Mouse (Mus musculus): ENCODE data around the gene Lpar4. TPM values are rescaled to one million over a fixed set of nuclear protein-coding genes. Genes with fewer than 3 reads are reported as not detected.
A peak's percentile ranks its signal among the peaks of the same experiment; 100 is the strongest.

The Lpar4 gene
- polyA plus RNA-seq (2014; fragmentation: Nextera tagmentation; extraction: Ambion mirVana): 16.8 and 19.0 TPM in 2 replicates

GRCm38 (mm10) chrX:106920175-106920827 is at the start of gene Lpar4:
Gene Lpar4 (plus strand): TSS chrX:106920625.
- Histone ChIP-seq H3K27ac (ENCODE audit: low read depth, low read length) (peak within 1 kb of the TSS; percentile 49; the same call in 1 of the 2 replicates), H3K4me3 (ENCODE audit: low read depth, low read length) (peak within 1 kb of the TSS; percentile 35), H3K36me3 (ENCODE audit: control insufficient read depth, insufficient read depth, low read length) (no peaks in the 10 kb centered on the region), H3K9ac (ENCODE audit: low read depth, low read length) (peak within 1 kb of the TSS; percentile 38; the same call in 1 of the 2 replicates), H3K9me3 (ENCODE audit: control insufficient read depth, low read length) (no peaks in the 10 kb centered on the region), H3K4me2 (replicated peaks; ENCODE audit: low read depth, low read length) (peak within 1 kb of the TSS; percentile 28), H3K4me1 (replicated peaks; ENCODE audit: control insufficient read depth, insufficient read depth, low read length) (no peaks in the 10 kb centered on the region), H3K27me3 (ENCODE audit: control insufficient read depth, insufficient read depth, low read length) (no peaks in the 10 kb centered on the region)
- ATAC-seq (ENCODE audit: low FRiP score): peak; percentile 92
- DNase-seq (ENCODE audit: low spot score): peak; percentile 57
- WGBS: 17% methylated on average over 11 of the region's 11 CpGs

- DNase-seq (ENCODE audit: low spot score) (no peak), ATAC-seq (ENCODE audit: low FRiP score) (no peak)
- H3K27ac ChIP-seq (ENCODE audit: low read depth, low read length): no peak overlapping the region
- H3K9ac ChIP-seq (ENCODE audit: low read depth, low read length): no peak overlapping the region
- no peaks in the 10 kb centered on the region for H3K4me1 ChIP-seq (replicated peaks; ENCODE audit: control insufficient read depth, insufficient read depth, low read length)
- H3K9me3 ChIP-seq (ENCODE audit: control insufficient read depth, low read length): no peaks in the 10 kb centered on the region
- H3K4me3 ChIP-seq (ENCODE audit: low read depth, low read length): no peak overlapping the region
- no peak overlapping the region for H3K4me2 ChIP-seq (replicated peaks; ENCODE audit: low read depth, low read length)
- H3K27me3 ChIP-seq (ENCODE audit: control insufficient read depth, insufficient read depth, low read length): no peaks in the 10 kb centered on the region; the same call in 1 of the 2 replicates
- H3K36me3 ChIP-seq (ENCODE audit: control insufficient read depth, insufficient read depth, low read length): no peaks in the 10 kb centered on the region
- 84% methylated on average over 3 of the region's 3 CpGs for WGBS
Observed at GRCm38 (mm10) chrX:106871426-106871825, 49.0 kb upstream of the Lpar4 start.

DNA sequence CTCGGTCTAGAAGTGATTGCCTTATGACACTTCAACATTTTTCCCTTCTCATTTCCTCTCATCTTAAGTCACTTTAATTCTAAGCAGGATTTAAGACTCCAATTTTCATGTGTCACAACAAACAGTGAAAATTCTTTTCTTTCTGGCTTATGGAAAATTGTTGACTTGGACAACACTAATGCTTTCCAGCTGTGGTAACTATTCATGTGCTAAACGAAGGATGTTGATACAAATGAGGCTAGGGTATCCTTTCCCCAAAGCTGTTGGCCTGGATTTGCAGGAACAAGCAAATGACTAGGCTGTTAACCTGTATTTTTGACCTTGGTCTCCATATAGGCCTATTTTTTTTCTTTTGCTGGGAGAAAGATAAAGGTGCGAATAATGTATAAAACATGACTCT is 48.5 kb upstream of the Lpar4 start:
- Histone ChIP-seq H3K9ac (ENCODE audit: low read depth, low read length) (no peak overlapping the region), H3K36me3 (ENCODE audit: control insufficient read depth, insufficient read depth, low read length) (no peaks in the 10 kb centered on the region), H3K9me3 (ENCODE audit: control insufficient read depth, low read length) (no peaks in the 10 kb centered on the region), H3K4me2 (replicated peaks; ENCODE audit: low read depth, low read length) (no peak overlapping the region), H3K27ac (ENCODE audit: low read depth, low read length) (no peak overlapping the region), H3K27me3 (ENCODE audit: control insufficient read depth, insufficient read depth, low read length) (no peaks in the 10 kb centered on the region; the same call in 1 of the 2 replicates), H3K4me3 (ENCODE audit: low read depth, low read length) (no peak overlapping the region), H3K4me1 (replicated peaks; ENCODE audit: control insufficient read depth, insufficient read depth, low read length) (no peaks in the 10 kb centered on the region)
- ATAC-seq (ENCODE audit: low FRiP score): no peak
- DNase-seq (ENCODE audit: low spot score): no peak
- 48% methylated on average over 3 of the region's 3 CpGs for WGBS

DNA sequence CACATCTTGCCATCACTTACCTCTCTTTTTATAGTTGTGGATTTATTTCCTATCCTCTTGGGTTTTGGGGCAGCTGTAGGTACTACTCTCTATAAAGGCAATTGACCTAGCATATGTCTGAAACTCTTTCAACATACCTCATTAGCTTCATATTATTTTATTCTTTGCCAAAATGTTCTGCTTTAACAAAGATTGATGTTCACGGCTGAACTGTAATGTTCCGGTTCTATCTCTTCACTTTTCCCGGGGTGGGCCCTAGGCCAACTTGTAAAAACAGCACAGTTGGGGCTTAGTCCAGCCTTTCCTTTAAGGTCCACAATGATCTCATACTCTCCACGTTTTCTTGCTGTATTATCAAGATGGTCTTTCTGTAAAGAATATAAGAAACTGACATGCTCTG is 48.1 kb upstream of the Lpar4 start:
- ATAC-seq (ENCODE audit: low FRiP score): no peak
- no peak for DNase-seq (ENCODE audit: low spot score)

DNA sequence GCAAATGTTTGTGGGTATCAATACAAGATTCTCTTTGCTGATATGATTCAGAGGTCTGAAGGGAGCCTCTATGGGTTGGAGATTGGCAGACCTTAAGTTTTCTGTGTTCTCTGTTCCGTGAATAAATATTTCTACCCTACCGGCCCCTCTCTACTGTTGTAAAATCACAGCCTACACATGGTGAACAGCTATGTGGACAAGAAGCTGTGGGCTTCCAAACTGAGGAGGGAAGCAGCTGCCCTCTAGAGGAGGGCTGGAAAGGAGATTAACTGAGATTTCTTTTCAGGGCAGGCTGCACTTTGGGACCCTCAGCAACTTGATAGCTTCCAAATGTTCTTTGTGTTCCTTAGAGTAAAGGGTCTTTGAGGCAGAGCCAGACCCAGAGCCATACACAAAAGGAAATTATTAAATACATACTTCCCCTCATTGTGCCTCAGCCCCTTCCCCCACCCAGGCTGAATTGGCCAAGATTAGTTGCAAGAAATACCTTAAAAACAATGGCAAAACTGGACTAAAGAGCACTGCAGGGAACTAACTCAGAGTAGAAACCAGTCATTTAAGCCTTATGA is 22.6 kb upstream of the Lpar4 start:
- ATAC-seq (ENCODE audit: low FRiP score) (no peak), DNase-seq (ENCODE audit: low spot score) (no peak)
- H3K36me3 ChIP-seq (ENCODE audit: control insufficient read depth, insufficient read depth, low read length): no peaks in the 10 kb centered on the region
- no peaks in the 10 kb centered on the region for H3K27me3 ChIP-seq (ENCODE audit: control insufficient read depth, insufficient read depth, low read length)
- H3K27ac ChIP-seq (ENCODE audit: low read depth, low read length): no peak overlapping the region
- no peak overlapping the region for H3K4me2 ChIP-seq (replicated peaks; ENCODE audit: low read depth, low read length)
- no peaks in the 10 kb centered on the region for H3K4me1 ChIP-seq (replicated peaks; ENCODE audit: control insufficient read depth, insufficient read depth, low read length)
- no peak overlapping the region for H3K9ac ChIP-seq (ENCODE audit: low read depth, low read length)
- no peak overlapping the region for H3K4me3 ChIP-seq (ENCODE audit: low read depth, low read length)
- WGBS: 79% methylated on average over 2 of the region's 2 CpGs
- no peaks in the 10 kb centered on the region for H3K9me3 ChIP-seq (ENCODE audit: control insufficient read depth, low read length)

More for the DNA sequence above, 48.1 kb upstream of the Lpar4 start:
- Histone ChIP-seq H3K27me3 (ENCODE audit: control insufficient read depth, insufficient read depth, low read length) (no peaks in the 10 kb centered on the region; the same call in 1 of the 2 replicates), H3K27ac (ENCODE audit: low read depth, low read length) (no peak overlapping the region), H3K4me2 (replicated peaks; ENCODE audit: low read depth, low read length) (no peak overlapping the region), H3K36me3 (ENCODE audit: control insufficient read depth, insufficient read depth, low read length) (no peaks in the 10 kb centered on the region), H3K9ac (ENCODE audit: low read depth, low read length) (no peak overlapping the region), H3K4me3 (ENCODE audit: low read depth, low read length) (no peak overlapping the region), H3K4me1 (replicated peaks; ENCODE audit: control insufficient read depth, insufficient read depth, low read length) (no peaks in the 10 kb centered on the region), H3K9me3 (ENCODE audit: control insufficient read depth, low read length) (no peaks in the 10 kb centered on the region)
- WGBS: 65% methylated on average over 4 of the region's 4 CpGs

DNA sequence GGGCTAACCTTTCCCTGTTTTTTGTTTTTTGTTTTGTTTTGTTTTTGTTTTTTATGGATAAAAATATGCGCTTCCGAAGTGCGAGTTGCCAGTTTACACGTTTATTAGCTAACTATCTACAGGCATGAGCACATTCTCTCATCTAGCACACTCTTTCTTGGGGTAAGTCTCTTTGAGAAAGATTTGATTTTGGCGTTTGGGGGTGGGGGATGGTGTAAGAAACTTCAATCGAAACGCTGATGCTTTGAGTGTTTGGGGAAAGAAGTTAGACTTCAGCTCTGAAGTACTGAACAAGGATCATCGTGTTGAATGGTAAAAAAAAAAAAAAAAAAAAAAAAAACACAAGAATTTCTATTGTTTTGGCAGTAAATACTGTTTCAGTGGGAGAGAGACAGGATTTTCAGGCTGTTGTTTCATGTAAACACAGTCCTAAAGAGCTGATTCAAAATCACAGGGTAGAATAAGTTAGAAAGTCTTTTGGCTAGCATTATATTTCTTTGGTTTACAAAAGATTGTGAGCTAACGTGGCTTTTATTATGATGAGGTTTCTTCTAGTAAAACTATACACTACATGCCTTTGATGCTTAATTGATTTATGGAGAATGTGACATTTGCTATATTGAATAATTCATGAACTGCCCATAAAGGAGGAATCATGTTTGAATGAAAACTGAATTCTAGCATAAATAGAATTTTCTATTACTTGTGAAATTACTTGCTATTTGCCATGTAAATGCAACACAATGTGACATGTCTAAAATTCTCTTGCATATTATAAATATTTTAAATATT is 599 bp downstream of the Lpar4 start:
- Histone ChIP-seq H3K4me3 (ENCODE audit: low read depth, low read length) (peak overlapping the region; percentile 35), H3K27ac (ENCODE audit: low read depth, low read length) (peak overlapping the region; percentile 49; the same call in 1 of the 2 replicates), H3K27me3 (ENCODE audit: control insufficient read depth, insufficient read depth, low read length) (no peaks in the 10 kb centered on the region), H3K4me1 (replicated peaks; ENCODE audit: control insufficient read depth, insufficient read depth, low read length) (no peaks in the 10 kb centered on the region), H3K9me3 (ENCODE audit: control insufficient read depth, low read length) (no peaks in the 10 kb centered on the region), H3K9ac (ENCODE audit: low read depth, low read length) (peak overlapping the region; percentile 38; the same call in 1 of the 2 replicates), H3K36me3 (ENCODE audit: control insufficient read depth, insufficient read depth, low read length) (no peaks in the 10 kb centered on the region), H3K4me2 (replicated peaks; ENCODE audit: low read depth, low read length) (peak overlapping the region; percentile 28)
- ATAC-seq (ENCODE audit: low FRiP score) (peak; percentile 49; the same call in 1 of the 2 replicates), DNase-seq (ENCODE audit: low spot score) (peak; percentile 16)
- 13% methylated on average over 9 of the region's 9 CpGs for WGBS

GRCm38 (mm10) chrX:106924572-106924971 is 4.1 kb downstream of the Lpar4 start:
- Histone ChIP-seq H3K9ac (ENCODE audit: low read depth, low read length) (no peak overlapping the region), H3K4me2 (replicated peaks; ENCODE audit: low read depth, low read length) (no peak overlapping the region), H3K4me3 (ENCODE audit: low read depth, low read length) (no peak overlapping the region), H3K4me1 (replicated peaks; ENCODE audit: control insufficient read depth, insufficient read depth, low read length) (no peaks in the 10 kb centered on the region), H3K36me3 (ENCODE audit: control insufficient read depth, insufficient read depth, low read length) (no peaks in the 10 kb centered on the region), H3K27ac (ENCODE audit: low read depth, low read length) (no peak overlapping the region), H3K27me3 (ENCODE audit: control insufficient read depth, insufficient read depth, low read length) (no peaks in the 10 kb centered on the region), H3K9me3 (ENCODE audit: control insufficient read depth, low read length) (no peaks in the 10 kb centered on the region)
- ATAC-seq (ENCODE audit: low FRiP score) (no peak), DNase-seq (ENCODE audit: low spot score) (no peak)

DNA sequence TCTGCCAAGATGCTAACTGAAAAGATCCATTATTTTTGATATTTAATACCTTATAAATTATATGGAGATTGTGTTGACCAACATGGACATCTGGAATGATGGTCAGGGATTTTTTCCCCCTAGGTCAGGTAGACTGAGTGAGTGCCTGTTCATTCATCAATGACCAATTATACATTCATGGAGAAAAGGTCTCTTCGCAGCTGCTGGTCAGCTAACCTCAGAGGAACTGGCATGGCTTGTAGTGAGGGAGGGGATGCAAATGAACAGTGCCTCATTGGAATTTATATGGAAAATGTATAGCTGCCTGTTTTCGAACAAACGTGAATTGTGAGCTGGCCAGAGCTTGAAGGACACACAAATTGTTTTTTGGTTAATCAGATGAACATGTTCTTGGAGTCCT is 18.9 kb downstream of the Lpar4 start:
- WGBS: 83% methylated on average over 3 of the region's 3 CpGs
- ATAC-seq (ENCODE audit: low FRiP score): no peak
- H3K27me3 ChIP-seq (ENCODE audit: control insufficient read depth, insufficient read depth, low read length): no peaks in the 10 kb centered on the region
- H3K36me3 ChIP-seq (ENCODE audit: control insufficient read depth, insufficient read depth, low read length): no peaks in the 10 kb centered on the region
- DNase-seq (ENCODE audit: low spot score): no peak
- H3K27ac ChIP-seq (ENCODE audit: low read depth, low read length): no peak overlapping the region
- no peak overlapping the region for H3K4me2 ChIP-seq (replicated peaks; ENCODE audit: low read depth, low read length)
- H3K9ac ChIP-seq (ENCODE audit: low read depth, low read length): no peak overlapping the region
- H3K4me3 ChIP-seq (ENCODE audit: low read depth, low read length): no peak overlapping the region
- H3K9me3 ChIP-seq (ENCODE audit: control insufficient read depth, low read length): no peaks in the 10 kb centered on the region
- H3K4me1 ChIP-seq (replicated peaks; ENCODE audit: control insufficient read depth, insufficient read depth, low read length): no peaks in the 10 kb centered on the region
